Mouse (Mus musculus) intestine, embryonic 16.5 days (tissue): ENCODE data around the gene Smarcal1. TPM values are rescaled to one million over a fixed set of nuclear protein-coding genes. Genes with fewer than 3 reads are reported as not detected.

Experiments used
- ATAC-seq: fragments of 200-750 bp; cut with Nextera tagmentation; 2 replicates; pipeline ENCODE4 v1.8.0; 2017; ENCODE audit warnings: moderate TSS enrichment, moderate library complexity
- H3K27ac ChIP-seq: fragments of 300-500 bp; sonication (generic); 2 replicates; pipeline ENCODE4 v1.5.1; 2014; ENCODE audit warnings: mild to moderate bottlenecking, low read length
- H3K27me3 ChIP-seq: fragments of 300-500 bp; sonication (generic); replicated peaks from 2 replicates; pipeline ENCODE4 v1.6.1; 2014; ENCODE audit warnings: low read length, control low read depth, mixed read lengths; ENCODE audit not compliant: control insufficient read depth, insufficient read depth
- H3K36me3 ChIP-seq: fragments of 300-500 bp; sonication (generic); 2 replicates; pipeline ENCODE4 v1.6.1; 2014; ENCODE audit warnings: low read length, control low read depth; ENCODE audit not compliant: control insufficient read depth, insufficient read depth
- H3K4me1 ChIP-seq: fragments of 300-500 bp; sonication (generic); 2 replicates; pipeline ENCODE4 v1.6.1; 2014; ENCODE audit warnings: low read length, control low read depth, mixed read lengths; ENCODE audit not compliant: control insufficient read depth, insufficient read depth
- H3K4me2 ChIP-seq: fragments of 300-500 bp; sonication (generic); 2 replicates; pipeline ENCODE4 v1.6.1; 2014; ENCODE audit warnings: low read depth, low read length, control low read depth
- H3K4me3 ChIP-seq: fragments of 300-500 bp; sonication (generic); 2 replicates; pipeline ENCODE4 v1.5.1; 2014; ENCODE audit warnings: mild to moderate bottlenecking, low read length
- H3K9ac ChIP-seq: fragments of 300-500 bp; sonication (generic); 2 replicates; pipeline ENCODE4 v1.6.1; 2014; ENCODE audit warnings: low read depth, low read length
- H3K9me3 ChIP-seq: fragments of 300-500 bp; sonication (generic); 2 replicates; pipeline ENCODE4 v1.6.1; 2016; ENCODE audit warnings: low read length, control low read depth; ENCODE audit not compliant: control insufficient read depth
- WGBS: fragments of 180-500 bp; shearing (Covaris S2); extraction: QIAGEN DNeasy Blood & Tissue Kit; methylation state at CpG from one replicate; pipeline ENCODE4 v1.1.7; 2014; 5-methylcytosine and 5-hydroxymethylcytosine counted together
- polyA plus RNA-seq: library from polyadenylated mRNA; unstranded; fragments of >200 nt; fragmentation: Nextera tagmentation; extraction: Ambion mirVana; gene quantifications from 2 replicates; pipeline ENCODE4 v1.2.1, GENCODE M21; 2015

The Smarcal1 gene
- polyA plus RNA-seq, 1 experiment from 2014 or later, result 16.4 TPM

- Histone ChIP-seq H3K4me1 (peaks cover 7% of the 10 kb centered on the region), H3K27me3 (no peaks in the 10 kb centered on the region), H3K4me2 (no peak overlapping the region), H3K9ac (no peak overlapping the region), H3K27ac (no peak overlapping the region), H3K4me3 (no peak overlapping the region), H3K36me3 (no peaks in the 10 kb centered on the region; the same call in 1 of the 2 replicates), H3K9me3 (no peaks in the 10 kb centered on the region)
- WGBS, result 90% methylated on average over 17 of the region's 17 CpGs
- ATAC-seq, result no peak
Observed at GRCm38 (mm10) chr1:72585971-72586875, 3.2 kb downstream of the Smarcal1 start.

- H3K27ac ChIP-seq, result no peak overlapping the region
- no peak overlapping the region for H3K9ac ChIP-seq
- no peak for ATAC-seq
- WGBS, result 91% methylated on average over 15 of the region's 15 CpGs
- no peak overlapping the region for H3K4me2 ChIP-seq
- H3K4me3 ChIP-seq, result no peak overlapping the region
- no peaks in the 10 kb centered on the region for H3K27me3 ChIP-seq
- H3K9me3 ChIP-seq, result no peaks in the 10 kb centered on the region
- H3K36me3 ChIP-seq, result peaks cover 6% of the 10 kb centered on the region
- H3K4me1 ChIP-seq, result peaks cover 7% of the 10 kb centered on the region
Observed at GRCm38 (mm10) chr1:72587532-72587931, 4.5 kb downstream of the Smarcal1 start.

GRCm38 (mm10) chr1:72588763-72589162 is 5.7 kb downstream of the Smarcal1 start:
- Histone ChIP-seq H3K36me3 (peaks cover 6% of the 10 kb centered on the region), H3K9ac (no peak overlapping the region), H3K27ac (no peak overlapping the region), H3K9me3 (no peaks in the 10 kb centered on the region), H3K27me3 (no peaks in the 10 kb centered on the region), H3K4me1 (peaks cover 7% of the 10 kb centered on the region), H3K4me2 (no peak overlapping the region), H3K4me3 (no peak overlapping the region)
- no peak for ATAC-seq
- 84% methylated on average over 2 of the region's 2 CpGs for WGBS

GRCm38 (mm10) chr1:72590636-72591035 is 7.6 kb downstream of the Smarcal1 start:
- H3K27ac ChIP-seq, result no peak overlapping the region
- H3K9me3 ChIP-seq, result no peaks in the 10 kb centered on the region
- H3K27me3 ChIP-seq, result no peaks in the 10 kb centered on the region
- H3K9ac ChIP-seq, result no peak overlapping the region
- H3K36me3 ChIP-seq, result peaks cover 6% of the 10 kb centered on the region
- ATAC-seq, result no peak
- H3K4me2 ChIP-seq, result no peak overlapping the region
- H3K4me3 ChIP-seq, result no peak overlapping the region
- H3K4me1 ChIP-seq, result no peaks in the 10 kb centered on the region
- WGBS, result 83% methylated on average over 4 of the region's 4 CpGs

- no peak for ATAC-seq
- peaks cover 6% of the 10 kb centered on the region for H3K36me3 ChIP-seq
- H3K9ac ChIP-seq, result no peak overlapping the region
Observed at GRCm38 (mm10) chr1:72592350-72592749, 9.3 kb downstream of the Smarcal1 start.

GRCm38 (mm10) chr1:72593340-72593951 is 10.4 kb downstream of the Smarcal1 start:
- H3K9ac ChIP-seq, result no peak overlapping the region
- H3K27ac ChIP-seq, result no peak overlapping the region
- no peak overlapping the region for H3K4me2 ChIP-seq
- WGBS, result 77% methylated on average over 20 of the region's 20 CpGs
- peaks cover 6% of the 10 kb centered on the region for H3K36me3 ChIP-seq
- H3K4me1 ChIP-seq, result no peaks in the 10 kb centered on the region
- no peaks in the 10 kb centered on the region for H3K27me3 ChIP-seq
- no peaks in the 10 kb centered on the region for H3K9me3 ChIP-seq
- no peak overlapping the region for H3K4me3 ChIP-seq
- no peak for ATAC-seq

More at GRCm38 (mm10) chr1:72592350-72592749, 9.3 kb downstream of the Smarcal1 start:
- no peak overlapping the region for H3K4me2 ChIP-seq
- WGBS, result 79% methylated on average over 3 of the region's 3 CpGs
- H3K27me3 ChIP-seq, result no peaks in the 10 kb centered on the region
- H3K4me3 ChIP-seq, result no peak overlapping the region
- no peak overlapping the region for H3K27ac ChIP-seq
- H3K9me3 ChIP-seq, result no peaks in the 10 kb centered on the region
- H3K4me1 ChIP-seq, result no peaks in the 10 kb centered on the region

GRCm38 (mm10) chr1:72595686-72596085 is 12.6 kb downstream of the Smarcal1 start:
- Histone ChIP-seq H3K36me3 (peaks cover 6% of the 10 kb centered on the region), H3K4me3 (no peak overlapping the region), H3K4me2 (no peak overlapping the region), H3K27me3 (no peaks in the 10 kb centered on the region), H3K4me1 (peaks cover 9% of the 10 kb centered on the region), H3K27ac (no peak overlapping the region), H3K9me3 (no peaks in the 10 kb centered on the region), H3K9ac (no peak overlapping the region)
- WGBS, result 91% methylated on average over 12 of the region's 12 CpGs
- ATAC-seq, result no peak

- Histone ChIP-seq H3K4me2 (no peak overlapping the region), H3K27me3 (no peaks in the 10 kb centered on the region), H3K4me1 (peaks cover 9% of the 10 kb centered on the region), H3K27ac (no peak overlapping the region), H3K9ac (no peak overlapping the region), H3K4me3 (no peak overlapping the region), H3K9me3 (no peaks in the 10 kb centered on the region), H3K36me3 (peaks cover 8% of the 10 kb centered on the region)
- ATAC-seq, result no peak
- 87% methylated on average over 5 of the region's 5 CpGs for WGBS
Observed at GRCm38 (mm10) chr1:72596231-72596630, 13.2 kb downstream of the Smarcal1 start.

- H3K9me3 ChIP-seq, result no peaks in the 10 kb centered on the region
- H3K27me3 ChIP-seq, result no peaks in the 10 kb centered on the region
- WGBS, result 56% methylated on average over 21 of the region's 21 CpGs
- no peak overlapping the region for H3K4me2 ChIP-seq
- ATAC-seq, result peak; percentile 81
- H3K36me3 ChIP-seq, result peaks cover 6% of the 10 kb centered on the region
- H3K27ac ChIP-seq, result peak overlapping the region; percentile 9
- H3K4me3 ChIP-seq, result no peak overlapping the region
- peaks cover 9% of the 10 kb centered on the region for H3K4me1 ChIP-seq
- no peak overlapping the region for H3K9ac ChIP-seq
Observed at GRCm38 (mm10) chr1:72599146-72600101, 16.4 kb downstream of the Smarcal1 start.
